Comparison of ENCODE assay signal across 16 mouse cellular contexts in genomic region chr16:42294481-42294880, GRCm38 (mm10). TPM values are rescaled to one million over a fixed set of nuclear protein-coding genes. Genes with fewer than 3 reads are reported as not detected.
DNase-seq lines count a peak whose midpoint lies in the region; ATAC-seq lines count a peak whose summit lies in the region.
"Had no signal": no experiment of that assay in that cellular context is flagged by ENCODE, and none has a peak within 500 bp of the region (broad histone marks: within the 10 kb centered on the region; RNA-seq: fewer than 3 reads in every experiment).

No protein-coding gene starts in this region.

- H3K9me3 ChIP-seq in forebrain, embryonic 14.5 days (replicated peaks; ENCODE audit: control insufficient read depth, low read length), result no peaks in the 10 kb centered on the region
- no peaks in the 10 kb centered on the region for H3K9me3 ChIP-seq in forebrain, embryonic 12.5 days
- H3K9me3 ChIP-seq: limb, embryonic 12.5 days; neural tube, embryonic 15.5 days had no signal

- WGBS in forebrain, embryonic 14.5 days, result 78% methylated on average over 5 of the region's 5 CpGs
- 91% methylated on average over 5 of the region's 5 CpGs for WGBS in forebrain, embryonic 12.5 days

- no peak overlapping the region for H3K4me2 ChIP-seq in forebrain, embryonic 14.5 days (ENCODE audit: low read length)
- no peak overlapping the region for H3K4me2 ChIP-seq in forebrain, embryonic 12.5 days
- H3K4me2 ChIP-seq: limb, embryonic 12.5 days; neural tube, embryonic 15.5 days had no signal

- H3K4me1 ChIP-seq in forebrain, embryonic 14.5 days (ENCODE audit: control insufficient read depth, insufficient read depth, low read length), result no peaks in the 10 kb centered on the region
- H3K4me1 ChIP-seq in forebrain, embryonic 12.5 days, result no peaks in the 10 kb centered on the region
- H3K4me1 ChIP-seq: limb, embryonic 12.5 days had no signal

- no peak overlapping the region for H3K9ac ChIP-seq in forebrain, embryonic 14.5 days (ENCODE audit: low read length)
- H3K9ac ChIP-seq in forebrain, embryonic 12.5 days, result no peak overlapping the region
- H3K9ac ChIP-seq: limb, embryonic 12.5 days; liver, embryonic 14.5 days; neural tube, embryonic 15.5 days had no signal

- no peak overlapping the region for H3K27ac ChIP-seq in forebrain, embryonic 14.5 days (ENCODE audit: low read depth, low read length)
- H3K27ac ChIP-seq in forebrain, embryonic 12.5 days, result no peak overlapping the region
- H3K27ac ChIP-seq: kidney, postnatal 0 days; limb, embryonic 12.5 days; liver, embryonic 14.5 days; neural tube, embryonic 15.5 days had no signal

- no peak for DNase-seq in forebrain, embryonic 14.5 days (ENCODE audit: low spot score)
- peak; percentile 33 to 53 for DNase-seq in layer of hippocampus, postnatal 14 days (ENCODE audit: low spot score in 2 of 2)
- DNase-seq in layer of hippocampus, adult 9-10 months (ENCODE audit: low spot score), result no peak
- peak; percentile 74 for DNase-seq in cerebellum, adult 11-12 months
- DNase-seq in cerebellum, postnatal 36 days, result peak; percentile 55 to 57
- DNase-seq in kidney, adult 11 months, result no peak
- DNase-seq: heart, postnatal 10 days; lung, postnatal 10 days; right cerebral cortex, adult 18-20 months had no signal

- H3K36me3 ChIP-seq in forebrain, embryonic 14.5 days (ENCODE audit: control insufficient read depth, insufficient read depth, low read length), result no peaks in the 10 kb centered on the region; the same call in 1 of the 2 replicates
- H3K36me3 ChIP-seq in forebrain, embryonic 12.5 days (replicated peaks), result 0 out of 2 replicates have a peak, but pooled peaks cover 4% of the 10 kb centered on the region
- H3K36me3 ChIP-seq: limb, embryonic 12.5 days; neural tube, embryonic 15.5 days had no signal

- H3K4me3 ChIP-seq in forebrain, embryonic 14.5 days (ENCODE audit: low read depth, low read length), result no peak overlapping the region
- no peak overlapping the region for H3K4me3 ChIP-seq in forebrain, embryonic 12.5 days (replicated peaks)
- H3K4me3 ChIP-seq: limb, embryonic 12.5 days; neural tube, embryonic 15.5 days had no signal

- ATAC-seq in forebrain, embryonic 14.5 days, result peak; percentile 46
- ATAC-seq in forebrain, embryonic 12.5 days (ENCODE audit: low FRiP score), result no peak
- no peak for ATAC-seq in granulocyte monocyte progenitor cell, adult 5-6 weeks (replicated peaks; ENCODE audit: poor library complexity, severe bottlenecking)
- ATAC-seq: Patski had no signal

- no peaks in the 10 kb centered on the region for H3K27me3 ChIP-seq in forebrain, embryonic 14.5 days (replicated peaks; ENCODE audit: control insufficient read depth, insufficient read depth, low read length)
- H3K27me3 ChIP-seq in forebrain, embryonic 12.5 days, result no peaks in the 10 kb centered on the region
- H3K27me3 ChIP-seq: limb, embryonic 12.5 days; neural tube, embryonic 15.5 days had no signal

RNA-seq across cellular contexts. Expression of gene Gap43, which starts 46.0 kb away (rescaled TPM):
- polyA plus RNA-seq in forebrain, embryonic 14.5 days (2014; fragmentation: Nextera tagmentation; extraction: Ambion mirVana), result 829 and 974 TPM in 2 replicates
- polyA plus RNA-seq in forebrain, embryonic 12.5 days (2016; fragmentation: Nextera tagmentation; extraction: Ambion mirVana), result 208 and 225 TPM in 2 replicates
- 100 to 1,000 TPM; 432 to 438 TPM for total RNA-seq in layer of hippocampus, postnatal 14 days (2021)
- total RNA-seq in granulocyte monocyte progenitor cell, adult 5-6 weeks (2014; fragmentation: Nextera tagmentation), result not detected in 2 replicates
- total RNA-seq in granulocyte monocyte progenitor cell, adult 5-6 weeks (2017), result not detected in 2 replicates
- polyA plus RNA-seq: Patski had no signal

Comparison
In these comparisons a context has a peak if more than half of its experiments do, and no peak if none do; other contexts are left out.
1. DNase-seq: peak in layer of hippocampus, postnatal 14 days (2 of 2), cerebellum, adult 11-12 months (single experiment) and cerebellum, postnatal 36 days (2 of 2); none in forebrain, embryonic 14.5 days (single experiment), layer of hippocampus, adult 9-10 months (single experiment) and kidney, adult 11 months (single experiment).
2. RNA of gene Gap43, which starts 46.0 kb away (total RNA-seq): 432 to 438 TPM in layer of hippocampus, postnatal 14 days; not detected in granulocyte monocyte progenitor cell, adult 5-6 weeks; every median in the first group is over 100 times any median in the second.